Mouse (Mus musculus) ovary, postnatal 36 days (tissue): ENCODE results near the gene Fbp2.

Source experiments
- DNase-seq: peaks from one replicate; pipeline ENCODE4 v3.0.0; 2022; ENCODE audit warnings: low spot score, mixed read lengths

Fbp2 gene

DNA sequence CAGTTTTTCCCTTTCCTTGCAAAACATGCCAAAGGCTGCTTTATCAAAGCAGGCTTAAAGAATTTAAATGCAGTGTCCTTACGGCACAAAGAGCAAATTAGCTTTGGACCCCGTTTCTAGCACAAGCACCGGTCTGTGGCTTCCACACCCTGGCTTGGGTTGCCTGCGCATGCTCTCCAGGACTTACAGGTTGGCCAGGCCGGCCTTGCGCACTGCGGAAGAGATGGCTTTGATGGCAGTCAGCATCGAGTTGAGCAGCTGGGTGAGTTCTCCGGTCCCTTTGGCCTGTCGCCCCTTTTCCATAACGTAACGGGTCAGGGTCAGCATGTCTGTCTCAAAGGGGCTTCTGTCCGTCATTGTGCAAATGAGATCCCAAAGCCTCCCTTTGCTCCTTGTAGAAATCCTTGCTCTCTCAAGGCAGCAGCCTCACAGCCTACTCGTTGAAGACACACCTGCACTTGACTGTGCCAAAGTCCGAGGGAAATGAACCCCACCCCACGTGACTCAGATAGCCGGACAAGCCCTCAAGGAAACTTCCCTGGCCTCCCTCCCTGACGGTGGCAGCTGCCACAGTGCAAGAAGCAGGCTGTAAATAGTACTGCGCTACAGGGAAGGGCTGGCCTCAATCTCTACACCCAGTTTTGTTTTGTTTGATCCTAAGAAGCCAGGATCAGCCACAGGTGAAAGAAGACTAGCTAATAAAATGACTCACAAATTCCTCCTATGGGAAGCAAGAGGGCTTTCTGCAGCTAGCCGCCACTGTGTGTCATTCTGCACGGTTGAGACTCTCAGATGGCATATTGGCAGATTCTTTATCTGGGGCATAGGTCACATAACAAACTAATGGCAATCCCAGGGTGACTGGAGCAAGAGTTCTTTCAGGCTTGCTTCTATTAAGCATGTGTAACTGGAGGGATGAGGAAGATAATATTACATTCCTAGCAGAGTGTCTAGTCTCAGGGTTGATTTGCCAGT, at the start of gene Fbp2:
TSS of gene Fbp2 (minus strand) at position 482 of the 975 bp plus-strand sequence.
- no peak for DNase-seq

DNA sequence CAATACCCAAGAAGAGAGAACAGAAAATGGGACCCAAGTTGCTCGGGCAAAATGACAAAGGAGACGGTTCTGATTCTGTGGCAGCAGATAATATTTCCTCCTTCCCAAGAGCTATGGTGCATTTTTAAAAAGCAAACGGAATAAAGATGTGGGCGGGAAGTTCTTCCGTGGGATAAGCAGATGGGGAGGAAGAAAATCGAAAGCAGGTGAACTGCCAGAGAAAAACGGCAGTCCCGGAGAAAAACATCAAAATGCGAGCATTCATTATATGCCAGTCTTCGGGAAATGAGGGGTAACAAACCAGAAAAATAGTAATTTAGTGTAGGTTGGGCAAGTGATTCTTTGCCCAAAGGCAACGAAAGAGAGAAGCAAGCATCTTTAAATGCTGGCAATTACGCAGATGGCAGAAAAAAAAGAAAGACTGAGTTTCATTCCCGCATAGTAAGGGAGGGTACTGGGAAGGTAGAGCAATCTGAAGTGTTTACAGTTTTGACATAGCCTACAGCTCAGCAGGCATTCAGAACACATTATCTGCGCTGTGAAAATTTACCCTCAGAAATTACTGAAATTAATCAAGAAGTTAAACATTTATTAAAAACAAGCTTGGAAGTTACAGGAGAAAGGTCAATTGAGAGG, 49.4 kb upstream of the Fbp2 start:
- DNase-seq = no peak

DNA sequence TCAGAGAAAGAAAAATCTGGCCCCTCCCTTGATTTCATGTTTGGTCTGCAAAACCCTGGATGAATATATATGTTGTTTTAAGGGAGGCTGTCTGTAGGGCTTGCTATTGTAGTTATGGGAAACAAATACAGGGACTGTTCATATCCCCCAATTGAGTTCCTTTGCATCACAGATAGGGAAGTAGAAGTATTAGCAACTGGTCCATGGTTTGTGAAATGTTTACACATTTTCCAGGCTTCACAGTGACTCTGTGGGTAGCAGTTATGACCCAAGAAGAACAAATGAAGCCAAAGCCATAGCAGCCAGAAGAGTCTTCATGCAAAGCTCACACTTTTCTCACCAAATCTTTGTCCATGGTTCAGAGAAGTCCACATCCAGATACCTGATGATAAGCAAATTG, 42.9 kb upstream of the Fbp2 start:
- DNase-seq = no peak

DNA sequence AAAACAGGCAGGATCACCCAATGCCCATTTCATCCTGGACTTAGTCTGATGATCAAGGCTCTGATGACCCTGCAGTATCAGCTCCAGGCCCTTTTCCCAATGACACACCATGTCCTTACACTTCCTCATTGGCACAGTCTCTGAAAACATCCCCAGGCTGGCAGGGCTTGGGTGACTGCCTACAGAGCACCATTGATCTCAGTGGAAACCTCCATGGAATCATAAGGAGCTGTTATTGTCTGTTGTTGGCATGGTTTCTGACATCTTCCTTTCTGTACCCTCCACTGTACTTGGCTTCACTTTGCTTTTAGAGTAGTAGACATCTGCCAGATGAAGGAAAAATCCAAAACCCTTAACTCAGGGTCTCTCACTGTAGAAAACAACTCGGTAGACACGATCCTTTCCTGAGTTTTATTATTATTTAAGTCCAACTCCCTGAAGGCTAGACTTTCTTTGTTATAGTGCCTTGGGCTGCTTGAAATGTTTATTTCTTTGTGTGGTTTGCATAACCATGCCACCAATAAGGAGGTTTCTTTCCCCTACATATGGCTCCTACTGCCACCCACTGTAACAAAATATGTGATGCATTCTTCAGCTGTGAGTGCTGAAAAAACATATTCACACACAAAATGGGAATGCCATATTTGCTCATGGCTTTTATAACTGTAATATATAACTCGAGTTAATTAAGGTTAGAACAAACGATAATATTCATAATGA, 39.9 kb upstream of the Fbp2 start:
- DNase-seq = no peak

DNA sequence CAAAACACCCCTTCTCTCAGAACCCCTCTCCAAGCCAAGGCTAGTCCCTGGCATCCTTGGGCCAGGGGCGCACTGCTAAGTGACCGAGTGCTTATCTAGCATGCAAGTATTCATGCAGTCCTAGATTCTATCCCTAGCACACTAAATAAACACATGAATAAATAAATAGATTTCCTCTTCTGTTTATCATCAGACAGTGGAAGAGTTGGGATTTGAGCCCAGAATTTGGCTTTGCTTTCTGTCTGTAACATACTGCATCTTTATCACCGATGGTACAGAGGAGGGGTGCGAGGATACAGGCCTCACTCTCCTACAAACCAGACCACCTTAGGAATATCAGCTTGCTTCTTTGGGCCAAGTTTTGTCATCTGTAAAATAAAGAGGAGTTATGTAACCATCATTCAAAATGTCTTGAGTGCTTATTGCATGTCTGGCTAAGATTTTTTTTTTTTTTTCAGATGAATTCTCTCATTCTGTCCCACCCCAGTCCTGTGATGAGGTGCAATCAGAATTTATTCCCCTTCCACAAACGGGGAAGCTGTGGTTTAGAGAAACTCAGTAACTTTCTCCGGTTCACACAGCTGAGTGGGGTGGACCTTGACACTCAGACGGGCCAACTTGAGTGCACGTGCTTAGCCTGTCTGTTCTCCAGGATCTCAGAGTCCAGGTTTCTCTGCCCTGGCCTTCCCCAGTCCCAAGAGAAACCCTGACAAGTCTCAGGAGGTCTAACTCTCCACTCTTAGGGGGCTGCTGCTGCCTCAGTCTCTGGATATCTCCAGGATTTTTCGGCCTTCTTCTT, 35.0 kb upstream of the Fbp2 start:
- no peak for DNase-seq

DNA sequence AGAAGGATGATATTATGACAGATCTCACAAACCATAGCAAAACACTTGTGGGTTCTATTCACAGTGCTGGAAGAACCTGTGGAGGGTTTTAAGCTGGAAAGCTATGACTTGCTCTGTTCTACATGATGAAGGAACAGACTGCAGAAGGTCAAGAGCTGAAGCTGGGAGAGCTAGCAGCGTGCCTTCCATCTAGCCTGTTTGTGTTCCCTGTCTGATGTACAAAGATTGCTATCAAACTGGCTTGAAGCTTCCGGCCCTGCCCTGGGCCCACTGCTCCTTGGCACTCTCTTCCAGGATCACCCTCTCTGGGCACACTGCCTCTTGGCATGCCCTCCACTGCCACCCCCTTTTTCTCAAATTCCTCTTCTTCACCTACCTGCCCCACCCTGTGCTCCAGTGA, 31.1 kb upstream of the Fbp2 start:
- DNase-seq = no peak

DNA sequence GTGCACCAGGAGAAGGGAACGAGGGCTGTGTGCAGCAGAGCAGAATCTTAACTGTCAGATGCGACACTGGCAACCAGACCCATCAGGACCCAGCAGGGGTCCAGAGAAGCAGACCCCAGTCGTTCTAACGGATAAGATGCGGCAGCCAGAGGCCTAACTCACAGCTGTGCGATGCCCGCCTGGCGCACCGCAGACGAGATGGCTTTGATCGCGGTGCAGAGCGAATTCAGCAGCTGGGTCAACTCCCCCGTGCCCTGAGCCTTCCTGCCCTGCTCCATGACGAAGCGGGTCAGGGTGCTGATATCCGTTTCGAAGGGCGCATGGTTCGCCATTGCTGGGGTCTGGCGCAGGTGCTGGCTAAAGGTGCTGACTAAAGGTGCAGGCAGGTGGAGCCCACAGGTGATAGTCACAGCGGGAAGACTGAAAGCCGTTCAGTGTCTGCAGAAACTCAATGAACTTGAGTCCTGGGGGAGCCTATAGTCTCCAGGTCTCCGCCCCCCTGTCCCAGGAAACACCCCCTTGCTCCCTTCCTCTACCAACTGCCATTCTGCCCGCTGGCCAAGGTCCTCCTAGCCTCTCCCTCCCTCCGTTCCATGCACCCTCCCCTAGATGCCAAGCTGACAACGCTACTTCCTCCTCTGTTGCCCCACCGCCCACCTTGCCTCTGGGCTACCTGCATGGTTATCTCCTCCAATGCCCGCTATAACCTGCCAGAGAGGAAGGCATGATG, 29.7 kb upstream of the Fbp2 start, which contains the start of gene Fbp1:
TSS of gene Fbp1 (minus strand) at position 571 of the 730 bp plus-strand sequence.
- peak; percentile 14 for DNase-seq

DNA sequence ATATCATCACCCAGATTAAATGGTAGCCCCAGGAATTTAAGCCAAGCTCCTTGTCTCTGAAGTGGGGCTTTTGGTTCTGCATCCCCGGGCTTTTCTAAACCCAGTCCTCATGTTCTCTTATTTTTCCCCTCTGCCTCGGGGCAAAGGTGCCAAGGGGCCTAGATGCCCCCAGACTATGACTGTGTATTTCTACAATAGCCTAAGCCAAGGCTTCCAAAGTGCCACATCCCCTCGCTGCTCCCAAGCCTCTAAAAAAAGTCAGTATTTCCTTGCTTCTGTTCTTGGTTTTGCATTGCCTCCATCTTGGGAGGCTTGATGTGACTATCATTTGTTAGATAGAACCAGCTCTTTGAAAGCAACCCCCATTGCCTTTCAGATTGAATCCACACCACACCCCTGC, 26.3 kb upstream of the Fbp2 start:
- no peak for DNase-seq

DNA sequence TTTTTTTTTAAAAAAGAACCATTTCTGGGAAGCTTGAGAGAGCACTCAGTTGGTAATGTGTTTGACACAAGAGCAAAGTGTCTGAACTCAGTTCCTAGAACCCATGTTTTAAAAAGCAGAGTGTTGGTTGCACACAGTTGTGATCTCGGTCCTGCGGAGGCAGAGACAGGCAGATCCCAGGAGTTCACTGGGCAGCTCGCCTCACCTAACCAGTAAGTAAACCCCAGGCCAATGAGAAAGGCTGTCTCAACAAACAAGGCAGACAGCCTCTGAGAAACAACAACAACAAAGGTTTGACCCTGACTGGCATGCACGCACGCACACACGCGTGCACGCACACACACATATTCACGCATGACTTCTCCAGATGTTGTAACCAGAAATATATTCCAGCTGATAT, 25.7 kb upstream of the Fbp2 start:
- no peak for DNase-seq

DNA sequence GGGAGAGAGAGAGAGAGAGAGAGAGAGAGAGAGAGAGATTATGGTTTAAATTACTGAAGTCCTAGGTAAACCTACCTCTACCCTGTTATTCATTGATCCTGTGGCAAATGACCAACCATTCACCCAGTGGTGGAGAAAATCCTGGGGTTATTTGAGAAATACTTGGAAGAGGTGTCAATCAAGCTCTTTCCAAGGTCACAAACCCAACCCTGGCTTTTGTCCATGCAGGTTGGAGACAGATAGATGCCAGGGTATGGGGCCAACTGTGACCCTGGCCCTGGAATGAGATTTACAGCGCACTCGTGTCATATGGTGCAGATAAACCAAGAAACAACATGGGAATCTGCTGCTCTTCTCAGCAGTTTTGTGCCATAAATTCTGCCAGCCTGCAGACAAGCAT, 25.2 kb upstream of the Fbp2 start:
- no peak for DNase-seq

DNA sequence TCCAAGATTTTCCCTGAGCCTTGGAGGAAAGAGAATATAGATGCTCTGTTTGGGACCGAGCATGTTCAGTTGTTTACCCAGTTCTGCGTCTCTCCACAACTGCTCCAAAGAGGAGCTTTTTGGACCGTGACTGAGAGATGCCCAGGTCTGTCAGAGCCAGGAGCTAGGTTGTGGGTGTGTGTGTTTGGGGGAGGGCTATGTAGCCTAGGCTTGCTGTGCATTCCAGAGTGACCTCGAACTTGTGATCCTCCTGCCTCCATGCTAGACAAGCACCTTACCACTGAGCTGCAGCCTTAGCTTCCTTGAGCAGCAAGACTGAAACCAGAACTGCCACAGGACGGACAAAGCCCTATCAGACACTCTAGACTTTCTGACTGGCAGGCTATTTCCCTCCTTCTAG, 24.6 kb upstream of the Fbp2 start:
- no peak for DNase-seq

DNA sequence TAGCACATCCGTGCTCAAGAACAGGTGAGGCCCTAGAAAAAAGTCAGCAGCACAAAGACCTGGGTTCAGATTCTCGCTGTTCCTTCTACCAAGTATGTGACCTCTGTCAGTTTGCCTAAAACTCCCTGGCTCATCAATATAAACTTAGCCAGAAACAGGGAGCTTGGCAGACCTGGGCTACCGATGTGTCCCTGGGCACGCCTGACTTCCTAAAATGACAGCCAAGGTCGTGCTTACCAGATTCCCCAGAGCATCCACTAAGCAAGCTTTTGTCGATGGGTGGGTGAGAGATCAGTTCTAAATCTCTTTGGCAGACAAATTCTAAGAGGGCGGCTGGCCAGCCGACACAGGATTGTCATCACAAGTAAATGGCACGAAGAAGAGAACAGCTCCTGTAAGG, 23.1 kb upstream of the Fbp2 start:
- no peak for DNase-seq

DNA sequence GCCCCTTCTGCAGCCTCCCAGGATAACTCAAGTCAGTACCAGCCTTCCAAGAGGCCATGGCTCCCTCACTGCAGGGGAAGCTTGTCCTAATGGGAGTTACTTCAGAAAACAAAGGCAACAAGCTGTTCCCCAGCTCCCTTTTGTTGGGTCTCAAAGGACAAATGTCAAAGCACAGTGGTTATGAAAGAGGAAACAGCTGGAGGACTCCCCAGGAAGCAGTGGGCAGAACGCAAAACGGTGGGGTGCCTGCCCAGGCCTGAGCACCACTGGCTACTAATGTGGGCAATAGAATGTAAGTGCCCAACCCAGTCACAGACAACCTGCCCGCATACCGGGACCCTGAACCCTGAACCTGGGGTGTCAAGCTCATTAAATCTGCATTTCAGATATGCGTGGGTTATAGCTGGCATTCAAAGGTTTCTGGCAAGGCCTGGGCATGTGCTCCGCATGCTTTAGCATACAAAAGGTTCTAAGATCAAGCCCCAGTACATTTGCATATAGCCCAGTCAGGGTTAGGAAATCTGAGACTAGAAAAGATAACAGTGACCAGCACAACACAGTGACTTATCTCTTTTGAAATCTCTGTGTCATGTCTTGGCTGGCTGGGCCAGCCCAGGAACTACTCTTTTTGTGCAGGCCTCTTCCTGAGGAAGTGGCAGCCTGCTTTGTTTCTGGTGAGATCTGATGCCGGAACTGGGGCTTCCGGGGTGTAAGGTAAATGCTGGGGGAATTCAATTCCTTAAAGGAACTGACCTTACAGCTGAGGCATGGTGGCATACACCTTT, 21.8 kb upstream of the Fbp2 start:
- DNase-seq = no peak

DNA sequence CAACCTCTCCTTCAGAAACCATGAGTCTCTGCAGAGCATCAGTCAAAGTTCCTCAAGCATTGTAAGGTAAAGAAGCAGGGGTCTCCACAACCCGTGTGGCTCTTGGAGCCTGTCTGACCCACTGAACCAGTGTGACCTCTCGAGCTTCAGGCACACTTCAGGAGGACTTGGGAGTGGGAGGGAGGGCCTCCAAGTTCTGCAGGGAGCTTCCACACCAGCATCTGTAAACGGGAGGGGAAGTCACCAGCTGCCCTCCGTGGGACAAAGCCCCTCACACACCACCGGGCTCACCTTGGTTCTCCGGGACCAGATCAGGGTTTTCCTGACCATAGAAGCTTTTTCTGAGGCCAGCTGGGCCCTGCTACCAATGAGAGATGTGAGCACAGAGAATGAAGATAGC, 21.2 kb upstream of the Fbp2 start:
- DNase-seq = no peak

DNA sequence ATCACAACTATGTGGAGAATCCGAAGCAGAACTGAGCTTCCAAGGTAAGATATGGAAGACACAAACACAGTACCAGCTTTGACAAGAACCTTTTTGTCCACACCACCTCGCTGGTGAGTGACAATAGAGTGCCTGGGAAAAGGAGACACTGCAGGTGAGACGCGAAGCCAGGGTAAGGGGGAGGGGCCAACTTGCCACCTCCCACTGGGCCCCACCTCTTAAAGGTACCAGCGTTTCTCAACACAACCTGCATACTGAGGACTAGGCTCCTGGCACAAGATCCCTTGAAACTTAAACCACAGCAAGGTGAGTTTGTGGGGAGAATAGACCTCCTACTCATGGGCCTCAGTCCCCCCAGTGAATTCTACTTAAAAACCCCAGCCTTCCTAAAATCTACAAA, 19.0 kb upstream of the Fbp2 start:
- DNase-seq = no peak

DNA sequence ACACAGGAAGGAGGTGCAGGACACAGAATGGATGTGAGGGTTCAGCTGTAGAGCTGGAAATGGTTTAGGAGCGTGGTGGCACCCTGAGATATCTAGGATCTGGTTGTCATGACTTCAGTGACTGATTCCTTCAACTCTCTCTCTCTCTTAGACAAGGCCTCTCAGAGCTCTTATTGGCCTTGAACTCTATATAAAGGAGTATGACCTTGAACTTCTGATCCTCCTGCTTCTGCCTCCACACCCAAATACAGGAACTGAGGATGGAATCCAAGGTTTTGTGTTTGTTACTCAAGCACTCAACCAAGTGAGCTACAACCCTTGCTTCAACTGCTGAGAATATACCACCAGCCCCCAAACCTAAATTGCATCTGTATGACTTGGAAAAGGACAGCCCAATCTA, 17.9 kb upstream of the Fbp2 start:
- DNase-seq = no peak

DNA sequence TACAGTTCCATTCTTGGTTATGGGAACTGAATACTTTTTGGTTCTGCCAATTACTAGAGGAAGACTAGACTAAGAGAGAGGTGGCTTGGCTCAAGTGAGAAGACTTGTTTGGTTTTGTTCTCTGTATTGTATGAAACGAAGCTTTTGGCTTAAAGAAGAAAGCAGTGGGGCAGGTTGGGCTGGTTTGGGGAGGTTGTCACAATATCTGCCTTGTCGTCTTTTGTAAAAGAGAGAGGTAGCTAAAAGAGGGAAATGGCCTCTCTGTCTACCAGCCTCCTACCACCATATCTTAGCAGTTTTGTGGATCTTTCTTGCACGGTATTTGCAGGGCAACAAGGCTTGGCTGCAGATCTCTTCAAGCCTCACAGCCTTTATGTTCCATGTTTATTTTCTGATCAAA, 14.0 kb upstream of the Fbp2 start:
- no peak for DNase-seq

DNA sequence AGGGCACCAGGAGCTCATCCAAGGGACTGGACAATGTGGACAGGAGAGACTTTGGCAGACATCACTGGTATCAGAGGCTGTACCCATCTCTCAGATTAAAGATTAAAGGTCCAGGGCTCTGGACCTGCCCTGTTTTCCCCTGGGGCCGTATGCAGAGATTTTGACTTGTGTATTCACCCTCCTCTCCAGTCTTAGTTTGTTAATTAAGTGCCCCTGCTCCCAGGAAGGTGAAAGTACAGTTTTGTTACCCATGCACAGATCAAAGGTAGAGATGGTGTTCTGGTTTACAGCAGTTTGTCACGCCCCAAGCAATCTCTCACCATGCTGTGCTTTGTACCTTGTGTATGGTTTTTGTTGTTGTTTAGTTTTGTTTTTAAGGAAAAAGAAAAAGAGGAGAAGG, 12.4 kb upstream of the Fbp2 start:
- no peak for DNase-seq

DNA sequence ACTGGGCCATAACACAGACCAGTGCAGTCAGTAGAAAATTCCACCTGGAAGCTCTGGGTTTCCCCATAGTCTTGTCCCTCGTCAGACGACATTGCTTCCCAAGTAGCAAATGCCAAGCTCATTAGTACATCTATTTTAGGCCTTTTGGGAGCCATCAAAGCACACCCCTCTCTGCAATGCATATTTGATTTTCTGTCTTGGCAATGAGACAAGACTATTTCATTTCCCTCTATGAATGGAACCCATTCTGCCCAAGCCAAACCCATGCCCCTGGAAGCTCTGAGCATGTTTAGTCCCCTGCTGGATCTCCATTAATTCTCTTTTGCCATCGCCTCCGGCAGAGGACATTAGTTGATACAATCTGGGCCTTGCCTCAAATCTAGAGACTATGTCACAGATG, 8.6 kb upstream of the Fbp2 start:
- DNase-seq = no peak

DNA sequence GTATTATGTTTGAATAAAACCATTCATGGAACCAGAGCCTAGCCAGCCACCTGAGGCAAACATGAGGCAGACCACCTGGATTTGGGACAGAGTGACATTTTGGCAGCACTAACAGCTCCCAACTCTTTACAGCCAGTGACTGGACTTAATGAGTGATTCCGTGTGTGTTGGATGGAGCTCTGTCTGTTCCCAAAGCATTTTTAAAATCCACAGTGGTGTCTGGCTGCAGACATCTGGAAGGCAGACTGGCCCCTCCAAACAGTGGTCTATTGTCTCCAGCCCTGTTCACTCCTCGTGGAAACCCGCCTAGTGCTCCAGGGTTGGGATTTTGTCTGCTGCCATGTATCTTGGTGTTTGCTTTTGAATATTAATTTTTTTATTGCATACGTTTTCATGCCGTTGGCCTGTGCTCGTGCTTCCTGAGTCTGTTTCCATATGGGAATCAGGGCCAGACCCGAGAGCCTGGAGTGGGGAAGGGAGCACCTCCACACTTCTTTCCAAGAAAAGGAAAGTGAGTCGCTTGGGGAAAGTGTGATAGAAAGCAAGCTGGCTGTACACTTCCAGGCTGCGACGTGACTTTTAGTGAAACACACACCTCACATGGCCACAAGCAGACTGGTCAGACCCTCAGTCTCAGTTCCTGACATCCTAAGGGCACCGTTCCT, 7.6 kb upstream of the Fbp2 start:
- no peak for DNase-seq
